Mouse (Mus musculus) urinary bladder, adult 18-20 months (tissue): ENCODE results near the gene Tob1.

Experiments
- DNase-seq, 2 experiments: peaks; one replicate each; pipeline ENCODE4 v3.0.0; 2022; ENCODE audit warnings: low spot score in 2 of 2, mixed read lengths in 2 of 2

Tob1 gene

GRCm38 (mm10) chr11:94211124-94211603 is at the start of gene Tob1:
Tob1 (plus strand) TSS chr11:94211454.
- peak; percentile 84 to 98 for DNase-seq

DNA sequence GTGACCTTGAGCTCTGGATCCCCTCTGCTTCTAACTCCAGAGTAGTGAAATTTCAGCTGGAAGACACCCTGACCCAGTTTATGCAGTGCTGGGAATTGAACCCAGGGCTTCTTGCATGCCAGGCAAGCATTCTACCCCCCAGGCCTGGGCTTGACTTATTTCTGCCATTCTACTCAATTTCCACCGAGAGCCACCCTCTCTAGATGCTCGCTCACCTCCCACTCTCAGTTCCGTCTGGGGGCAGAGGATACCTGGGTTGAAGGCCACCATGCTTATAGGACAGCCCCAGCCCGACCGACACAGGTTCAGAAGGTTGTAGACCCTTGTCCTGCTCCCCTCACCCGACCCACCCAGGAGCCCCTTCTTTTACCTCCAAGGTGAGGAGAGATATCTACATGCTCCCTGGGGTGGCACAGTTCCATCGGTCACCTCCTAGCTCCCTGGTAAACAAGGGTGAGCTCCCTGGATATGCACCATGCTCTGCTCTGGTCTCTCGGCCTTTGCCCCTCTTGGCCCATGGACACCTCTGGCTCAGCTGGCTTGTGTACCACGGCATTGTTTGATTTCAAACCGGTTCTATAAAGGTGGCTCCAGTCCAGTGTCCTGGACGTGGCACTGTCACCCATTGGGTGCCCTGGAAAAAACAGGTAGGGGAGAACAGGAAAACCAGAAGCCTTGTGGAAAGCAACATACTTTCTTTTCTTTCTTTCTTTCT is 49.2 kb upstream of the Tob1 start:
- DNase-seq: peak; percentile 43 to 71

DNA sequence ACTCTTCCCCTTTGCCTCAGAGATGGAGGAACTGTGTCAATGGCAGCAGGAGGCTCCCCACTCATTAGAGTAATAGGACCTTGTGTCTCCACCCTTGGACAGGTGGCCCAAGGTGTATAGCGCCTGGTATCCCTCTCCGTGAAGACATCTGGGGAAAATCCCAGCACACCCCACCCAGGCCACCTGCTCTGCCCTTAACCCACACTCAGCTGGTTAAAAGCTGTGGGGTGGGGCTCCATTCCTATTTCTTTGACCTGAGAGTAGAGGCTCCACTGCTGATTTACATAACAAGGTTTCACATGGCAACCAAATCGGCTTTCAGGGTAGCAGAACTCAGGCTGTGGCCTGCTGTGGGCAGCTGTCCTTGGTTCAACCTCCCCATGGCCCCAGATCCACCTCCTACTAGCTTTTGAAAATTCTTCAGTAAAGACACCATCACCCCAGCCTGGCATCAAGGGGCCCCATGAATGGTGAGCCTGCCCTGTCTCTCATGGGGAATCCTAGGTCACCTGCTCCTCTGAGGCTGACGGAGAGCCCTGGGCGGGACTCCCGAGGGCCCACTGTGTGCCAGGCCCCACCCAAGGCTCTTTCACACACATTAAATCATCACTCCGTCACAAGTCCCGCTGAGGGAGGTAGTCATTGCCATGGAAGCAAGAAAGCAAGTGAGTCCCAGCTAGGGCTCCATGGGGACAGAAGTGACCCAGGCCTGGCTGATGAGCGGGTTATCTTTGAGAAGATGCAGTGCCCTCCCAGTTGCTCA is 48.1 kb upstream of the Tob1 start:
- DNase-seq: no peak

DNA sequence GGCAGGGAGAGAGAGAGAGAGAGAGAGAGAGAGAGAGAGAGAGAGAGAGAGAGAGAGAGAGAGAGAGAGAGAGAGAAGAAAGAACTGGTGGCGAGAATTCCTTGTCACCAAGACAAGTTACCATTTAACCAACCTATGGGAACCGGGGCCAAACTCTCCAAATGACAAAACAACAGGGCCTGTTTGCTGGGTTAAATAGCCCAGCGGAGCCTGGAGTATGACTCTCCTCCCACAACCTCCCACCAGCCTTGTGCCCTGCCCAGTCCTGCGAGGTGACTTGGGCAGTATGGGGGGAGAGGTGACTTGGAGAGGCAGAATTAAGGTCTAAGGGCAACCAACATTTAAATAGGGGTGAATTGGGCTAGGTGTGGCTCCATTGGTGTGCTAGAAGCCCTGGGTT is 45.5 kb upstream of the Tob1 start:
- DNase-seq: no peak

DNA sequence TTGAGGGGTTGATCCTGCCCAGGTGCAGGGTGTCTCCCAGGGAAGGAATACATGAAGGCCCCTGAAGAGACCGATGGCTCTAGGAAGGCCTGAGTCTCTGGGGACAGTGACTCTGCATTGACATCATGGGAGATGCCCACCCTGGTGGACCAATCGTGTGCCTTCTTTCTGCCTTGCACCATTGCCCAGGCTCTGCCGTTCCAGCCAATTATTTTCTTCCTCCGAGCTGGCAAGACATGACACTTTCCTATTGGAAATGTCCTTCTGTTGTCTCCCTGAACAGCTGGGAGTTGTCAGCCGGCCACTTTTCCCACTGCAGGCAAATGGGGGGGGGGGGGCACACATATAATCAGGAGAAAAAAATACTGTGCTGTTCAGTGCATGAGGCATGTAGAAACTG is 43.0 kb upstream of the Tob1 start:
- no peak for DNase-seq

DNA sequence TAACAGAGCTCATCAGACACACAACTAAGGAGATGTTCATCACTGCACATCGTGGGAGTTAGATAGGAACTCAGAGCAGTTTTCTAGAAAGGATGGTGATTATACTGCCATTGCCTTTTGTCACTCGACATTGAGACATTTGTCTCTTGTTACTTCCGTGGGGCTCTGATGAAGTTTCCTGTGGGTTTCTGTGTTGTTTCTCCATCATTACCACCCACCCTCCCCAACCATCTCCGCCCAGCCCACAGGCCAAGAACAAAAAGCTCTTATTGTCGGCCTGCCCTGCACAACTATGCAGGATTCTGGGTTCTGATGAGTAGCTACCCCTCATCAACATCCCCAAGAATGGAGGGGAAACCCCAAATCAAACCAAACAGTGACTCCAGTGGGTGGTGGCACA is 41.7 kb upstream of the Tob1 start:
- no peak for DNase-seq

- no peak for DNase-seq
These were observed 39.6 kb upstream of the Tob1 start for GRCm38 (mm10) chr11:94171691-94172090.

DNA sequence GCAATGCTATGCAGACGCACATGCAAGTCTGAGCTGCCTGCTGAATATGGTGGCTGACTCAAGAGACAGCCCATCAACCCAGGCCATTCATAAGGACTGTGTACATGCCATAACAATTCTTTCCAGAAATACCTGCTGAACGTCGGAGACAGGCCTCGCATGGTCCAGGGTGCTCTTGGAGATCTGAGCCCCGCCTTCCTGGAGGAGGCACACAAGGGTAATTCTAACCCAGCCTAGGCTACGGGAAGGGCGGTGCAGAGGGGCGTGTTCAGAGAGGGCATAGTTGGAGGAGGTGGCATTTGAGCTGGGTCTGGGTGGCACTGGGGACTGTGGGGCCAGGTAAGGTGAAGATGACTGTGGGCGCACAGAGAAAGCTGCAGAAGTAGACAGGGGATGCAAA is 39.1 kb upstream of the Tob1 start:
- DNase-seq: peak in 1 of 2 experiments; percentile 23

- no peak for DNase-seq
These were observed 37.5 kb upstream of the Tob1 start for GRCm38 (mm10) chr11:94173726-94174146.

GRCm38 (mm10) chr11:94175288-94175687 is 36.0 kb upstream of the Tob1 start:
- no peak for DNase-seq

GRCm38 (mm10) chr11:94175694-94176093 is 35.6 kb upstream of the Tob1 start:
- no peak for DNase-seq

GRCm38 (mm10) chr11:94177841-94178585 is 33.2 kb upstream of the Tob1 start:
- no peak for DNase-seq

DNA sequence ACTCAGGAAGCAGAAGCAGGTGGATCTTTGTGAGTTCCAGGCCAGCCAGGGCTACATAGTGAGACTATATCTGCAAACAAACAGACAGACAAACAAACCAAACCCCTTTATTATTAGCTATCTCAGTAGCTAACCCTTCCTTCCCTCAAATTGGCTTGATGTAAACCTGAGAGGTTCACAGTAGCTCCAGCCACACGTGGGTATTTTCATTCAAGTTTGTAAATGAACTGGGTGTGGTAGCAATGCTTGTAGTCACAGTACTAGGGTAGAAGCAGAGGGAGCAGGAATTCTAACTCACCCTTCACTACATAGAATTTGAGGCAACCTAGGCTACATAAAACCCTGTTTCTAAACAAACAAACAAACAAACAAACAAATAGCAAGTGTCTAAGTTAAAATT is 31.5 kb upstream of the Tob1 start:
- DNase-seq: no peak

DNA sequence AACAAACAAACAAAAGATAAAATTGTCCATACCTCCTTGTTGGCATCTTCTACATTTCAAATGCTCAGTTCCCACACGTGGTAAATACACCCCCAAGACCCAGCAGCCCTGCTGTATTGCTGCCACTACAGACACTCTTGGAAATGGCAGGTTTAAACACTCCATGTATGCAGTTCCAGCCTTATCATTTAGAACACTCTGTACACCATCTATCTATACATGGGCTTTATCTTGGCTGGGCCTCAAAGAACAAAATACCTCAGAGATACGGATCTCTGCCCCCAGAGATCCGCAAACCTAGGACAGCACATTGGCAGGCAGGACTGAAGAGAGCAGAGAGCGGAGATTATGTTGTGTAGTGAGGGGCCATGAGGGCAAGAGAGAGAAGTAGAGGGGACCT is 31.1 kb upstream of the Tob1 start:
- DNase-seq: no peak

DNA sequence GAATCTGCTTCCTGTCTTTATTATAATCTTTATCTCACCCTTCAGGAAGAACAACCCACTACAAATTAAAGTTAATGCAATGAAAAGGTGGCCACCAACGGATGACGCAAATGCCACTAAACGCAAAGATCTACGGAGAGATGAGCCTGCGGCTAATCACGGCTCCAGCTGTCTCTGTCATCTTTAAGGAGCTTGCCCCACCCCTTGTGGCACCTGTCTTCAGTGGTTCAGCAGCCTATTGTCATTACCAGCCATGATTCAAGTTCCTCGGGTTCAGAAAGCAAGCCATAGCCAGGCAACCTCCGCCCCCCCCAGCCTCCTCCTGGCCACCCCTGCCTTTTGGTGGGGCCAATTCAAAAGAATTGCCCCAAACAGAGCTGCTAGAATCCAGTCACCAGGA is 29.6 kb upstream of the Tob1 start:
- no peak for DNase-seq

- no peak for DNase-seq
These were observed 28.5 kb upstream of the Tob1 start for GRCm38 (mm10) chr11:94182711-94183110.

DNA sequence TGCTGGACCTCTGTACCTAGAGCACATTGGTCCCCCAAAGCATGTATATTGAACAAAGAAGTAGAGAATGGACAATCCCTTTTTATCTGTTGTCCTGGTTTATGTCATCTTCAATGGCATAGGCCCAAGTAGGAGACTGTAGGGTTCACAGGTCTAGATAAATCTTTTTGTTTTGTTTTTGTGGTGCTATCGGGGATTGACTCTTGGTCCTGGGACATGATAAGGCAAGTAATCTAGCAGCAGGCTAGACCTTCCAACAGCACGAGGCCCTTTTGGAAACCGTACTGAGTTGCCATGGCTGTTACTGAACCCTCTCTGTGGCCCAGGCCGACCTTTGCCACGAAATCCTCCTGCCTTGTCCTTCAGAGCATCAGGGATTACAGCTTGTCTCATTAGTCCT is 28.1 kb upstream of the Tob1 start:
- no peak for DNase-seq

DNA sequence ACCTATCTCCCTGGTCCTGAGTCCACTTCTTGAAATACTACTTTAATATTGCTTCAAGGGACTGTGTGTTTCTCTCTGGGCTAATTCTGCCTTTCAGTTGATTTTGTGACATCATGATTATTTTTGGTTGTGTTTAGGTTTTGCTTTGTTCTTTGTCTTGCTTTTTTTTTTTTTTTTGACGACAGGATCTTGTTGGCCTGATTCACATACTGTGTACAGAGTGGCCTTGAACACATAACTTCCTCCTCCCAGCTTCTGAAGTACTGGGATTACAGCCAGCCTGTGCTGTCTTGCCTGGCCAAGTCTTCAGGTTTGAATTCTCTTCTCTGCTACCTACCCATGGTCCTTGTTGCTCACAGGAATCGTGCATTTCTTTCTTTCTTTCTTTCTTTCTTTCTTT is 27.6 kb upstream of the Tob1 start:
- no peak for DNase-seq

DNA sequence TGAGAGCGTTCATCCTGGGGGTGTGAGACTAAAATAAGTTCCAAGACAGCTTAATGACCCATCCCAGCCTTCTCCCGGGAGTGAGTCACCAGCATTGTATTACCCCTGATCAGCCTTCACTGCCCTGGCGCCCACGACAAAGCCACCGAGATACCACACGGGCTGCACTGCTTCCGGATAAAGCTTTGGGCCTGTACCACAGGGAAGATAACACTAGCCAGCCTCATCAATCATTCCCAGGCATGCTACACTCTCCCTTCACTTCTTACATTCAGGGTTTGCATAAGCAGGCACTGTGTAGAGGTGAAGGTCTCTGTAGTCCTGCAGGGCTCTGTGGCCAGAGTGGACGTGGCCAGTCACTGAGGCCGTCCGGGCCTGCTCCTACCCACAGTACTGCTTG is 21.7 kb upstream of the Tob1 start:
- DNase-seq: no peak

DNA sequence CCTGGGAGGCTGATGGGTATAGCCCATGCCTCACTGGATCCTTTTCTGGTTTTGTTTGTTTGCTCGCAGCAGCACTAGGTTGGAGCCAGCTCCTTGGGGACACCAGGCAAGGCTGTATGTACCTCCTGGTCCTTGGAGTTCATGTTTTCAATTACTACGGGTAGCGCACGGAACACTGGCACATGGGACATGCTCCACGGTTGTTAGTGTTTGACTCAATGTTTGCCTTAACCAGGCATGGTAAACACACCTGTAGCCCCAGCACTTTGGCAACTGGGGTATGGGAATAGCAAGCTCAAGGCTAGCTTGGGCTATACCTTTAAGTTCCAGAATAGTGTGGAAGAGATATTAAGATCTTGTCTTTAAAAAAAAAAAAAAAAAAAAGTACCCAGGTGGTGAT is 20.6 kb upstream of the Tob1 start:
- DNase-seq: no peak

DNA sequence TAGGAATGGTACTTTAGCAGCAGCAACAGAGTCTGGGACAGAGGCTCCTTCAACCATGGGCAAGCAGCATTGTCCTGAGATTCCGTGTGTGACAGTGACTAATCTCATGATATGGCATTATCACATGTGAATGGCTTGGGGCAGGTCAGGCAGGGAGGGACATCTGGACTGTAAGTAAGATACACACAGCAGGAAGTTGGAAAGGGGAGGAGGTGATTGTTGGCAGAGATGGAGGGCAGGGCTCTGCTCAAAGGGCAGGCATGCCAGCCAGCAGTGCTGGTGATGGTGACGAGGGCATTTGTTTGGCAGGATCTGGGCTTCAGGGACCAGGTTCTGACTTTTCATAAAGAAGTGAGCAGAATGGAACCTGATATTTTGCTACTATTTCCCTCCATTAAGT is 18.1 kb upstream of the Tob1 start:
- DNase-seq: no peak

GRCm38 (mm10) chr11:94196311-94196710 is 14.9 kb upstream of the Tob1 start:
- no peak for DNase-seq
